Mouse (Mus musculus): ENCODE results near the gene Mrps26.
"Not testable (repeated sequence)": the region's sequence is repeated elsewhere in the genome, so short reads cannot be mapped to it uniquely, and the experiment has no call there.

Gene Mrps26

DNA sequence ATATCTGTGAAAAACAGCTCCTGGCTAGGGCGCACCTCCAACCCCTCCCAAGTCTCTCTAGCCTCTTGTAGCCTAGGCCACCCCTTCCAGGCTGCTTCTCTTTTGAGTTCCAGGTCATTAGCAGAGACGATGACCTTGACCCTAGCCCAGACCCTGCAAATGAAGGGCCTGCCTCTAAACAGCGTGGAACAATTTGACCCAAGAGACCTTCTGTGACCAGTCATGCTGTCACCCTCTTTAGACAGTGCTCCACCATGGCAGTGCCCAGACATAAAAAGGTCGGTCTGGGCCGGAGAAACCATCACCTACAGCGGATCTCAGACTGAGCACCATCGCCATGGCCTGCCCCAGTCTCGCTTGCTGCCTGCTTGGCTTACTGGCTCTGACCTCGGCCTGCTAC lies 12.3 kb downstream of the Mrps26 start, which contains the start of gene Oxt:
Oxt (plus strand) TSS at position 301 of the 400 bp plus-strand sequence.
- DNase-seq (ENCODE audit: low read depth) = no peak

DNA sequence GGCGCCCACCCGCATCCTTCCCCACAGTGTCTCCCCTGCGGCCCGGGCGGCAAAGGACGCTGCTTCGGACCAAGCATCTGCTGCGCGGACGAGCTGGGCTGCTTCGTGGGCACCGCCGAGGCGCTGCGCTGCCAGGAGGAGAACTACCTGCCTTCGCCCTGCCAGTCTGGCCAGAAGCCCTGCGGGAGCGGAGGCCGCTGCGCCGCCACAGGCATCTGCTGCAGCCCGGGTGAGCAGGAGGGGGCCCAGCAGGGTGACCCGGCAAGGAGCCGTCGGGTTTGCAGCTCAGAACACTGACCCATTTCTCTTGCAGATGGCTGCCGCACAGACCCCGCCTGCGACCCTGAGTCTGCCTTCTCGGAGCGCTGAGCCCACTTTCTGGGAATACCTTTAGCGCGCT lies 13.0 kb downstream of the Mrps26 start:
- DNase-seq (ENCODE audit: low read depth) = not testable (repeated sequence)

DNA sequence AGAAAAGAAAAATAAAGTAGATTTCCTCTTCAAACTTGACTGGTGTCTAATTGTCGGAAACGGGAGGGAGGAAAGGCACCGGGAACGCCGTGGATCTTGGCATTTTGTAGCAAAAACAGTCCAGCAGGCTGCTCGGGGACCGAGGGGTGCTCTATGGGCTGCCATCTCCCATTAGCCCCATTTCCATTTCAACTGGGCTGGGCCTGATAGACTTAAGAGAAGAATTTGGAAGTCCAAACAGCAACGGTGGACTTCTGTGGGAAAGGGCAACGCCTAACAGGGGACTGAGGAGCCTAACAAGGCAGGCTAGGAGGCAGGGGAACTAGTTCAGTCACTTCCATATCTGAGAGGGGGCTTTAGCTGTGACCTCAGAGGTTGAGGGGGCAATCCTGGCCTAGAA lies 13.5 kb downstream of the Mrps26 start:
- no peak for DNase-seq (ENCODE audit: low read depth)

DNA sequence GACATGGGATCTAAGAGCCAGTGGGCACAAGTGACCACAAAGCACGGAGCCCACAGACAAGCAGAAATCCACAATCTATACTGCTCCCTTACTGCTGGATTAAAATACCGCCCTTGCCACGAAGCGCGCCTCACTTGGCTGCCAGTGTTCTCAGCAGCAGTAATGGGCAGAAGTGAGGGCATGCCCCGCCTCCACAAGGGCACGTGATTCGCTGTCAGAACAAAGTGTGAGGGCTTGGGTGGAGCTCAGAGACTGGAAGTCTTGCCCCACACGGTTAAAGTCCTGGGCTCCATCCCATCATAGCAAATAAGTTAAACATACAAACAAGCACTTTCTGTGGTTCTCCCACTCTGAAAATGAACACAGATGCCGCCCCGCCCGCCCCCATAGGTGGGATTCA lies 14.1 kb downstream of the Mrps26 start:
- peak; percentile 51 for DNase-seq (ENCODE audit: low read depth)

DNA sequence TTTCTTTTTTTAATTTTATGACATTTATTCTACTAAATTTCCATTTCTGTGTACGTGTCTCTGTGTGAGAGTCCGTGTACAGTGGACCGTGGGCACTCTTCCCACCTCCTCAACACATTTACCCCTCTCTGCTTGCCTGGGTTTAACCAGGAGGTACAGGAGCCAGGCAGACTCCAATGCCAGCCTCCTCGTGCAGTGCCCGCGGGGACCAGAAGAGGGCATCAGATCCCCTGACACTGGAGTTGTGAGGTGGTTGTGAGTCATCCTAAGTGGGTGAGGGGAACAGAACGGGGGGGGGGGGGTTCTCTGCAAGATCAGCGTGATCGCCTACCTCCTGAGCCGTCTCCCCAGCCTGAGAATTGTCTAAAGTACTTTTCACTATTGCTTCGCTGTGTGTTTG lies 14.6 kb downstream of the Mrps26 start:
- DNase-seq (ENCODE audit: low read depth) = peak; percentile 50

DNA sequence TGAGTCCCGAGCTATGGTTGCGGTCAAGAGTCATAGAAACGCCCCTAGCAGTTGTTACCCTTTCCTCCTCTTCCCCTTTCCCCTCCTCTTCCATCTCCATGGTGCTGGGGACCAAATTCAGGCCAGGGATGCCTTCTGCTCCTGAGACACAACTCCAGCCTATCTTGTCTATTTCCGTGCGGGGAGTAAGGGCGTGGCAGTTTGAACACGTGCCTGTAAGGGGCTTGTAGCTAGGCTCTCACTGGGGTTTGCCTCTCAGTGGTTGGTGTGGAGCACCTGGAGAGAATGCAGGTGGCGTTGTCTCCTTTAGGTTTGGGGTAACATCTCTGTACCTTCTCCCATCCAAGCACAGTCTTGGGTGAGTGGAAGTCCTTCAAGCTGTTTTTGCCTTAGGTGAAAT lies 16.2 kb downstream of the Mrps26 start:
- no peak for DNase-seq (ENCODE audit: low read depth)

DNA sequence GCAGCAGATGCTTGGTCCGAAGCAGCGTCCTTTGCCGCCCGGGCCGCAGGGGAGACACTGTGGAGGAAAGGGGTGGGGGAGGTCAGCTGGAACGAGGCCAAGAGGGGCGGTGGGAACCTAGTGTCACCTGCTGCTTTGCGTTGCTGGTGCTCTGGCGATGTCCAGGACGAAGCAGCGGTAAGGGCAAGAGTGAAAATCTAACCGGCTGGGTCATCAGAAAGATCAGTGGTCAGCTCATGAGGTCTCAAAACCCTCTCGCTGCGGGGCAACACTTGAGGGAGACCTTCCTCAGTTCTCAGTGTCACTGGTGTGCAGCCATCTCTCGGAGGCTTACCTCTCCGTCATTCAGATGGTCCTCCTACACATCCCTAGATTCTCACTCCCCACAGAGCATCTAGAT lies 17.7 kb downstream of the Mrps26 start:
- DNase-seq (ENCODE audit: low read depth) = no peak

DNA sequence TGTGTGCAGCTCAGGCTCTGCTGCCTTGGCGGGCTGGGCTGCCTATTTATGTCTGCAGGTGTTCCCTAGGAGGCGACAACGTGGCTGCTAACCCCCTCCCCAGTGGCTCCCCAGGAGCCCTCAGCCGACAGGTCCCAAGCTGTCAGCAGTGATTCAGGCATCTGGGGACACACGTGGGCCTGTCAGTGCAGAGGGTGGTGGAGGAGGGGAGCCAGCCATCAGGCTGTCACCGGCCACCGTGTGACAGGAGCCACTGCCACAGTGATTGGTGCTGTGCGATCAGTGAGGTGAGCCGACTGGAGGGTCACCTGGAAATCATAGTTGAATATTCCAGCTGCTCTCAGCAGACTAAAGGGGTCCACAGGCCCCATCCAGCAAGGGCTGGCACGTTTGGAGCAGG lies 19.0 kb downstream of the Mrps26 start, which contains the start of gene Avp:
Avp (minus strand) TSS at position 3 of the 400 bp plus-strand sequence.
- no peak for DNase-seq (ENCODE audit: low read depth)

DNA sequence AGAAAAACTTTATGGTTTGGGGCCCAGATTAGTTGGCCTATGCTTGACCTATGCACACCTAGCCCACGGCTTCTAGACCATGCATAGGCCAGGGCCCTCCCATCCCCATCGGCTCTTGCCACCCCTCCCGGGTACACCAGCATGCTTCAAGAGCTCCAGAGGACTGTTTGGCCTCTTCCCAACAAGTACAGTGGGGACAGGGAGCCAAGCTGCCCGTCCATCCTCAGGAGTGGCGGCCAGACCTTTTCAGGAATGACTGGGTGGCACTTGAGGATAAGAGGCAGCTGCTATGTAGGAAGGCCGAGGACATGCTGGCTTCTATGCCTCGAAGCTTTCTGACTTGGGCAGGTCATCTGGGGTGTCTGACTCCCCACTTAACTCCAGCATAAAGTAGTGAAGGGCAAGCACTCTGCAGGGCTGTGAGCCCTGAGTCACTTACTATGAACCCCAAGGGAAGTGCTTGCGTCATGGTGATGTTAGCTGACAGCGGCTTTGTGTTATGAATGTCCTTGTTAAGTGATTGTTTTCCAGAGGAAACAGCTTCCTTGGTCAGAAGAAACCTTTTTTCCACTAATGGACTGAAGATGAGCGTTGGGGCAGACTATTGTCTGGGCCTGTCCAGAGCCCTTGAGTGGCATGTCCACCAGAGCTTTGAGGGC lies 20.5 kb downstream of the Mrps26 start:
- DNase-seq (ENCODE audit: low read depth) = no peak

DNA sequence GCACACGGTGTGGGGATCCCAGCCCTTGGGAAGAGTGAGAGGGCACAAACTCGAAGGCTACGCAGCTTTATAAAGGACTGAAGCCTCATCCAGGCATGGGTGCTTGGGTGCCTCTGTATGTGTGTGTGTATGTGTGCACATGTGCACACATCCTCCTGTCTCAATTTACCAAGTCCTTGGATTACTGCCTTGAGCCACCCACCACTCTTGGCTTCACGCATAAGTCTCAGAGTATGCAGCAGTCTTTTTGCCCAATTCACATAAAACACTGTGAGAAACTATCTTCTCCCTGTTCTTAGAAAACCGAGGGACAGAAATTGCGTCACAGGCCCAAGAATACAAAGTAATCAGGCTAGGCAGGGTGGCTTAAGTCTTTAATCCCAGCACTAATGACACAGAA lies 22.5 kb downstream of the Mrps26 start:
- DNase-seq (ENCODE audit: low read depth) = no peak

DNA sequence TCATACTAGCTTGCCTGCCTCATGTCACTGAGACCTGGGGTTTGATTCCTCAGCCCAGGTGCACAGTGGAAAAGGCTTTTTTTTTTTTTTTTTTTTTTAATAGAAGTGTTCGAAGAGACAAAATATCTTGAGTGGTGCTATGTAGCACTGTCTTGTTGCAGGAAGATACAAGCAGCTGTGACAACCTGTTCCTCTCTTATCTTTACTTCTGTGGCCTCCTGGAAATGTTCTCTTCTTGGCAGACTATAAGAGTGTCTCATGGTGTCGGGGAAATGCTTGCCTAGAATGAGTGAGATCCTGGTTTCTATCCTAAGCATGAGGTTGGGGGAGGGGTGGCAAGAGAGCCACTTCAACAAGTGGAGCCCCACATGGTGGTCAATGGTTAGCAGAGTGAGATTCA lies 24.8 kb downstream of the Mrps26 start:
- no peak for DNase-seq (ENCODE audit: low read depth)

DNA sequence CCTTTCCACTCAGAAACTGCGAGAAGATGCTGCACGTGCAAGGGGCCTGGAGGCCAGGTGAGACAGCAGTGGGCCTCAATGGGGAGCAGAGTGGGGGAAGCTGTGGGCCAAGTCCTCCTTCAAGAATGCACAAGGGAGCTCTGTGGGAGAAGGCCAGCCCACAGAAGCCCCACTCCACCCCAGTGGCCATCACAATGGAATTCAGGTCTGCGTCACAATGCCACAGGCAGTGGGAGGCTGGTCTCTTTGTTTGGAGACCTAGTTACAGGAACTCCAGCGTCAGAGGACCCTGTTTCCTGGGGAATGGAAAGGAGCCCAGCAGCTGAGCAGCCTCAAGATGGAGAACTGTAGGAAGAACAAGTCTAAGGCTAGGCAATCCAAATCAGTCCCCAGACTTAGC lies 25.6 kb downstream of the Mrps26 start:
- DNase-seq (ENCODE audit: low read depth) = no peak

DNA sequence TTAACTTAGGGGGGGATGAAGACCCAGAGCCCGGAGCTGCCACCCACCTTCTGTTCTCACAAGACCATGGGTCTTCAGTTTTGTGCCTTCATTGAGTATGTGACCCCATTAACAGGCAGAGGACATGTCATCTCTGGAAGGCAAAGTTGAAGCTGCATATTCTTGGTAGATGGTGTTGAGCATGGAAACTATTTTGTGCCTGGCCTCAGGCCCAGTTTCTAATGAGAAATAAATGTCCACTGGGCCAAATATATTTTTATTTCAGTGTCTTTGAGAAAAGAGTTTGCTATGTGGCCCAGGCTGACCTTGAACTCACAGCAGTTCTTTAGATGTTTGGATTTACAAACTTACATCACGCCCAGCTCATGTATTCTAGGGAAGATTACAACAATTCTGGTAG lies 26.2 kb downstream of the Mrps26 start:
- no peak for DNase-seq (ENCODE audit: low read depth)

DNA sequence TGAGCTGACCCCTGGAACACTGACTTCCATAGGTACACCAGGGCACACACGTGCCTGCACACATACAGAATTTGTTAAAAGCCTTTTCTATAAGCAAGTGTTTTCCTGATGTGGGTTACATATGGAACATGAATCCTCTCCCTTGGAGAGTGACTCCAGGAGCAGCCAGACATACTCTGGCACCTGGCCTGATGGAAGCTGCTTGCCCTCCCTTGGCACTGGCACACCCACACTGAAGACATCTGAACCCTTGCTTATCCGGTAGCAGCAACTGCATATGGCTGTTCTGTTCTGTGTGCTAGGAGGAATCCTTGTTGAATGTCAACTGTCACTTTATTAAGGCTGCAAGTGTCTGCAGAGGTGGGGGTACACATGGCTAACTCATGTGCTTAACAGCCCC lies 27.5 kb downstream of the Mrps26 start:
- no peak for DNase-seq (ENCODE audit: low read depth)

DNA sequence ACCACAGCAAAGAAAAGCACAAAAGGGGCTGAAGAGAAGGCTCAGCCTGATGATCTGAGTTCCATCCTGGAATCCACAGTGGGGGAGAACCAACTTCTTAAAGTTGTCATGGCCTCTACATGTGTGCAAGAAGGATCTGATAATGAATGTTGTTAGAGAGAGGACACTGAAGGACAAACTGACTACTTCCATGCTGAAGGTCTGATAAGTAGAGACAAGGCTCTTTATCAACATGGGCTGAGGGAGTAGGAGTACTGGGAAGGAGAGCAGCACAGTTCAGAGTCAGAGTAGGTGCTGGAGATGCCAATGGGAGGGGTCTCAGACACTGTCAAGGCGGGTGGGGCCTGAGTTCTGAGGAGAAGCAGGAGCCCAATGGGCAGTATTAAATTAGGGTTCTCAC lies 32.1 kb downstream of the Mrps26 start:
- DNase-seq (ENCODE audit: low read depth) = no peak

DNA sequence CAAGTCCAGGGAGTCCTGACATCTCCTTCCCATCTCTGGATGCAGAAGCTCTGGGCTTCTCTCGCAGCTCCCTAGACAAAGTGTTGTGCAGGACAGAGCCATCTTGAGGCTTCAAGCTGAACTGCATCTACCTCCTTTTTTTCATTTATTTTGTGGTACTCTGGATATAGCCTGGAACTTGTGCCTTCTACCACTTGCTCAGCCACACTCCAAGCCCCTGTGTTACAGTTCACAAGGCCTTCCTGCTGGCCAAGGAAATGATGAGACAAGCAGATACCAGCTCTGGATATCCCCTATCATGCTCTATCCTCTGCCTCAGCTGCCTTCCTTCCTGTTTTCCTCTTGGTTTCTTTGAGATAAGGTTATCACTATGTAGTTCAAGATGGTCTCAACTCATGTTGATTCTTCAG lies 34.1 kb downstream of the Mrps26 start:
- no peak for DNase-seq (ENCODE audit: low read depth)

DNA sequence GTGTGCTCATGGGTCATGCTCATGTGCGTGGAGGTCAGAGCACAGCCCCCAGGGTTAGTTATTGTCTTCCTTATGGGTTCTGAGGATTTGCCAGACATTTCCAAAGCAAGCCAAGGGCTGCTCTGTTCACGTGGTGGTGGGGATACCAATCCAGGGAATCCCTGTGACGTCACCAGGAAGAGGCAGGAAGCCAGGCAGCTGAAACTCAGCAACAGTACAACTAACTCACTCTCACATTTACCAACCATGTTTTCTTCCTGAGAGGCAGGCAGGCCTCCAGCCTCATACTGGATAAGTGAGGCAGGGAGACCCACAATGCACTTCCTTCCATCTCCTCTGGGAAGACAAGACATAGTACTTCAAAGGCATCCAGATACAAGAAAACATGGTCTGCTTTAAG lies 34.9 kb downstream of the Mrps26 start:
- DNase-seq (ENCODE audit: low read depth) = no peak

DNA sequence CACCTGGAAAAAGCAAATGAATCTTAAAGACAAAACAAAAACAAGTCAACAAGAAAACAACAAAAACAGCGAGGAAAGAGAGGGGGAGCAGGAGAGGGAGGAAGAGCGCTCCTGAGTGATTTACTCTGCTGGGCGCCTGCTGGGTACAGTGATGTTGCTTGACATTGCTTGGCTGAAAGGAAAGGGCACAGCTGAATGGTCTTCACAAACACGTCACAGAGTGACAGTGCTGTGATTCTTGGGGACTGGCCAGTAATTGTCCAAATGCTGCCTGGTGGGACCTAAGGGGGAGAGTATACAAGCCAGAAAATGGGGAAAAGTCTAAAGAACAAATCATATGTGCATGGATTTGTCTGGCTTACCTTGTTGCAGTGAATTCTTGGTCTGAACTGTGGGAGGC lies 38.7 kb downstream of the Mrps26 start:
- DNase-seq (ENCODE audit: low read depth) = no peak

DNA sequence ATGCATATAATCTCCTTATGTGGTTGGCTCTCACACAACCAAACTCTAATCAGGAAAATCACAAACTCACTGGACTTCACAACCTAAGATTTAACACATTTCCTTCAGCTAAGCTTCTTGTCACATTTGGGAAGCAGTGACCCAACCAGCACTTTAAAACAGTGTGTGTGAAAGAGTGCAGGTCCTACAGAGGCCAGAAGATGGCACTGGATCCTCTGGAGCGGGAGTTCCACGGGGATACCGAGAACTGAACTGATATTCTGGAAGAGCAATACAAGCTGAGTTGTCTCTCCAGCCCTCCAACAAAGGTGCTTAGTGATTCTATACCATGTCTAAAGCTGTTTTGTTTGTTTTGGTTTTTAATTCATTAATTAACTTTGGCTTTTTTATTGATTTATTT lies 49.5 kb downstream of the Mrps26 start:
- DNase-seq (ENCODE audit: low read depth) = no peak

Measured in c-Kit-positive CD71-negative TER-119-negative erythroid progenitor cells, embryonic 14.5 days (primary cell).